Mouse (Mus musculus): ENCODE measurements around the gene Atp6ap1l. TPM values are rescaled to one million over a fixed set of nuclear protein-coding genes. Genes with fewer than 3 reads are reported as not detected.
"Not testable (repeated sequence)": the region's sequence is repeated elsewhere in the genome, so short reads cannot be mapped to it uniquely, and the experiment has no call there.

The Atp6ap1l gene
- polyA plus RNA-seq, 1 experiment from 2014 or later: 0.98 TPM

DNA sequence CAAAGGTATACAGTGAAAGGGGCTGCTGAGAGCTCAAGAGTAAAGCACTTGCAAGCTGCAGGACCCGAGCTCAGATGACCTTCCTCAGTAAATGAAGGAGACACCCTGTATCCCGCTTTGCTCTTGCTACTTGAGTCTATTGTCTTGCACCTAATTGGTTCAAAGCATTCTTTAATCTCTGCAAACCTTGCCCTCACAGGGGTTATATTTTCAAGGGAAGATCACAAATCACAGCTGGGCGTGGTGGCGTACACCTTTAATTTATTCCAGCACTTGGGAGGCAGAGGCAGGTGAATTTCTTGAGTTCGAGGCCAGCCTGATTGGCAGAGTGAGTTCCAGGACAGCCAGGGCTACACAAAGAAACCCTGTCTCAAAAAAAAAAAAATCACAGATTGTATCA lies 20.0 kb upstream of the Atp6ap1l start:
- ATAC-seq (ENCODE audit: low FRiP score): no peak
- 93% methylated on average over 5 of the region's 5 CpGs for WGBS

DNA sequence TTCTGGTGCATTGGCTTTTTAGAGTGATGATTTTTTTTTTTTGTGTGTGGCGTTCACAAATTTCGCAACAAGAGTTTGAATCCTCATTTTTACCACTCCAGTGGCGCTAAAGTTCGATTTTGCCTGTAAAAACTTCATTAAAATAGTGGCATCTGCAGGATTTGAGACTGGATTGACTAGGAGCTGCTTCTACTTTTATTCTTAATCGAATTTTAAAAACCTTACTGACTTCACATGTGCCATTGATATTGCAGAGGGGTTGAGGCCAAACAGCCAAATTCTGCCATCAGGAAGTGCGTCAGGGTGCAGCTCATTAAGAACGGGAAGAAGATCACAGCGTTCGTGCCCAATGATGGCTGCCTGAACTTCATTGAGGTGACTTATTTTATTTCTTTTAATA lies 18.9 kb upstream of the Atp6ap1l start:
- H3K4me1 ChIP-seq (replicated peaks; ENCODE audit: control insufficient read depth, insufficient read depth, low read length): peaks cover 6% of the 10 kb centered on the region; the same call in 1 of the 2 replicates
- H3K36me3 ChIP-seq (replicated peaks; ENCODE audit: control insufficient read depth, insufficient read depth): peaks cover 43% of the 10 kb centered on the region
- no peak for DNase-seq (ENCODE audit: low spot score)
- peak overlapping the region; percentile 81 for H3K9ac ChIP-seq
- WGBS: 53% methylated on average over 9 of the region's 9 CpGs
- H3K4me3 ChIP-seq (replicated peaks; ENCODE audit: low read length): peak overlapping the region; percentile 76
- H3K27me3 ChIP-seq (ENCODE audit: control insufficient read depth, insufficient read depth, low read length): no peaks in the 10 kb centered on the region
- ATAC-seq (ENCODE audit: low FRiP score): no peak
- no peaks in the 10 kb centered on the region for H3K9me3 ChIP-seq (ENCODE audit: control insufficient read depth, low read length)
- H3K4me2 ChIP-seq (replicated peaks): peak overlapping the region; percentile 85
- H3K27ac ChIP-seq: no peak overlapping the region

More for the DNA sequence above, 20.0 kb upstream of the Atp6ap1l start:
- H3K4me3 ChIP-seq (replicated peaks; ENCODE audit: low read length): no peak overlapping the region
- no peaks in the 10 kb centered on the region for H3K27me3 ChIP-seq (ENCODE audit: control insufficient read depth, insufficient read depth, low read length)
- H3K9me3 ChIP-seq (ENCODE audit: control insufficient read depth, low read length): no peaks in the 10 kb centered on the region
- H3K4me1 ChIP-seq (replicated peaks; ENCODE audit: control insufficient read depth, insufficient read depth, low read length): peaks cover 6% of the 10 kb centered on the region; the same call in 1 of the 2 replicates
- H3K27ac ChIP-seq: no peak overlapping the region
- DNase-seq (ENCODE audit: low spot score): no peak
- H3K9ac ChIP-seq: no peak overlapping the region
- H3K4me2 ChIP-seq (replicated peaks): no peak overlapping the region
- H3K36me3 ChIP-seq (replicated peaks; ENCODE audit: control insufficient read depth, insufficient read depth): peaks cover 45% of the 10 kb centered on the region

DNA sequence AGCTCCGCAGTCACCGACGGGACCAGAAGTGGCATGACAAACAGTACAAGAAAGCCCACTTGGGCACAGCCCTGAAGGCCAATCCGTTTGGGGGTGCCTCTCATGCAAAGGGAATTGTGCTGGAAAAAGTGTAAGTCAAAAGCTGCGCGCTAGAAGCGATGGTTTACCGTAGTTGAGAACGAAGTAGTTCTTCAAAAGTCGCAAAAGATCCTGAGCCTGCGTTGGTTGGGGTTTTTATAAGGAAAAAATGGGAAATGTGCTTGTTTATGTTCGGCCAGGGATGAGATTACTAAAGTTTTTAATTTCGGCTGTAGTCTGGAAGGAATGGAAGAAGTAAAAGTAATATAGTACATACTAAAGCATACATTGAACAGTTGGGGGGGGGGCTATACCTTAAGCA lies 18.5 kb upstream of the Atp6ap1l start:
- DNase-seq (ENCODE audit: low spot score); H3K27me3 ChIP-seq (ENCODE audit: control insufficient read depth, insufficient read depth, low read length); H3K4me1 ChIP-seq (replicated peaks; ENCODE audit: control insufficient read depth, insufficient read depth, low read length); H3K9me3 ChIP-seq (ENCODE audit: control insufficient read depth, low read length); ATAC-seq (ENCODE audit: low FRiP score): not testable (repeated sequence)
- Histone ChIP-seq H3K9ac (peak overlapping the region; percentile 81), H3K27ac (peak overlapping the region; percentile 75; the same call in 1 of the 2 replicates), H3K4me2 (replicated peaks) (peak overlapping the region; percentile 85), H3K36me3 (replicated peaks; ENCODE audit: control insufficient read depth, insufficient read depth) (peaks cover 39% of the 10 kb centered on the region), H3K4me3 (replicated peaks; ENCODE audit: low read length) (peak overlapping the region; percentile 76)
- 2% methylated on average over 13 of the region's 13 CpGs for WGBS

DNA sequence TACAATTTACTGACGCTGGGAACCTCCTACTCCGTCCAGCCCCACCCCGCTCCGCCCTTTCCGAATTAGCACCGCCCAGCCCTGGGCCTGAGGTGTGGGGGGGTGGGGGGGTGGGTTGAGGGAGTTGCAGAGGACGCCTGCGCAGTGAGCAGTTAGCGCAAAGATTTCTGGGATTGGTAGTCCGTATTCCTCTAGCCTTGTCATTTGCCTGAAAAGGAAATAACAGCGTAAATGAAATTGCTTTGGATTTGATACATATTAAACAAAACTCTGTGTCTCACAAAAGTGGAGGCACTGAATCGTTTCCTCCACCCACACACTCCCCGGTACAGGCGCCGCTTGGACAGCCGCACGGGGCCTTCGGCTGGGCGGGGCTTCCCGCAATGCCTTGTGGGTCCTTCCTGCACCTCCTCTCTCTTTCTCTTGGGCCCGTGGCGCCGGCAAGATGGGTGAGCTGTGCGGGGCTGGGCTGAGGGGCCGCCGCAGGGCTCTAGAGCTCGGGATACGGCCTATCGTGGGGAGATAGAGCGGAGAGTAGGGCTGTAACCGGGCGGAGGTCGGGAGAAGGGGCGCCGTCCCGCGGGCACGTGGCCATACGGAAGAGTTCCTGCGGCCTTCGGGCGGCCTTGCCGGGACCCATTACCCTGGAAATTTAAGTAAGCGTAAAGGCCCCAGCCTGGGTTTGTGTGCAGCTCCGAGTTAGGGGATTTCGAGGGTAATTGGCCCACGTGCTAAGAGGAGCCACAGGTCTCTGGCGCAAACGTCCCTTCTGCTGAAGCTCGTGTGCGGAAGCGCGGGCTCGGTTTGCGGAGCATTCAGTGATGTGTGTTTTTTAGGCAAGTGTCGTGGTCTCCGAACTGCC lies 17.8 kb upstream of the Atp6ap1l start, which contains the start of gene Rps23:
Gene Rps23, plus strand, starts transcription at position 208 of the 862 bp plus-strand sequence.
- Histone ChIP-seq H3K27me3 (ENCODE audit: control insufficient read depth, insufficient read depth, low read length) (no peaks in the 10 kb centered on the region), H3K27ac (peak within 1 kb of the TSS; percentile 75), H3K4me3 (replicated peaks; ENCODE audit: low read length) (peak within 1 kb of the TSS; percentile 76), H3K4me1 (replicated peaks; ENCODE audit: control insufficient read depth, insufficient read depth, low read length) (peaks cover 6% of the 10 kb centered on the region; the same call in 1 of the 2 replicates), H3K9me3 (ENCODE audit: control insufficient read depth, low read length) (no peaks in the 10 kb centered on the region), H3K9ac (peak within 1 kb of the TSS; percentile 81), H3K4me2 (replicated peaks) (peak within 1 kb of the TSS; percentile 85), H3K36me3 (replicated peaks; ENCODE audit: control insufficient read depth, insufficient read depth) (peaks cover 36% of the 10 kb centered on the region)
- ATAC-seq (ENCODE audit: low FRiP score) (peak; percentile 99), DNase-seq (ENCODE audit: low spot score) (peak; percentile 96)
- under 1% methylated on average over 55 of the region's 57 CpGs for WGBS

DNA sequence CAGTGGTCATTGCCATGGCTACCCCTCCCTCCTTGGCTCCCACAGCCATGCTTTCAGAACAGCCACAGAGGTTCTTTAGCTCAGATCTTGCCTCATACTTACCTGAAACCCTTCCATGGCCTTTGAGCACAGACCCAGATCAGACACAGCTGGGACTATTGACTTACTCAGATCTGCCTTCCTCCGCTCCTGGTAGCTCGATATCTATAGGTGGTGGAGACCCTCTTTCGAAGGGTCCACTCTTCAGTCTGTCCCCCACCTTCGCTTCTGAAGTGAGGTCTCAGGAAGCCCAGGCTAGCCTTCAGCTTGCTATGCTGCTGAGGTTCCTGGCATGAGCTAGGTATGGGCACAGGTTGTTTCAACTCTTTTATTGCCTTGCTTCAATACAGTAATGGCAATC lies 9.6 kb upstream of the Atp6ap1l start:
- WGBS: 95% methylated on average over 4 of the region's 4 CpGs
- no peak overlapping the region for H3K4me2 ChIP-seq (replicated peaks)

DNA sequence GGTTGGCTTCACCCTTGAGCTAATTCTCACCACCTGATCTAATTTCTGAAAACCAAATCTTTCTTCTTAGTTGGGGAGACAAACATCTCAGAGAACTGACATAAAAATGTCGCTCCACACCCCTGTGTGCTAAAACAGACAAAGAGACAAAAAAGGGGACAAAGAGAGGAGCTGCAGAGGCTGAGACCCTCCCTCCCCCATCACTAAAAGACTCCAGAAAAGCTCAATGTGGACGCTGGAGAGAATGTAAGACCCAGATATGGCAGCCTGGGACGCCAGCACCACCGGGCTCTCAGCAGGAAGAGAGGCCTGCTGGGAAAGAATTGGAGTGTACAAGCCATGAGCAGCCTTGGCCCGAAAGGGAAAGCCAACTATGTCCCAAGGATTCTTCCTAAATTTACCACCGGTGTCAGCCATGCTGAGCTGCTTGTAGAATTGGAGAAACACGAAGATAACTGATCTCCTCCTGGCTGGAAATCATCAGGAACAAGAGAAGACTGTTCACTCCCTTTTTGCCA lies 8.6 kb upstream of the Atp6ap1l start:
- DNase-seq (ENCODE audit: low spot score) (no peak), ATAC-seq (ENCODE audit: low FRiP score) (0 out of 2 replicates have a peak, but pooled peaks have one; percentile 19)
- Histone ChIP-seq H3K27me3 (ENCODE audit: control insufficient read depth, insufficient read depth, low read length) (no peaks in the 10 kb centered on the region), H3K9ac (no peak overlapping the region), H3K9me3 (ENCODE audit: control insufficient read depth, low read length) (no peaks in the 10 kb centered on the region), H3K4me1 (replicated peaks; ENCODE audit: control insufficient read depth, insufficient read depth, low read length) (peaks cover 12% of the 10 kb centered on the region; the same call in 1 of the 2 replicates), H3K4me2 (replicated peaks) (peak overlapping the region; percentile 4; the same call in 1 of the 2 replicates), H3K4me3 (replicated peaks; ENCODE audit: low read length) (no peak overlapping the region), H3K36me3 (replicated peaks; ENCODE audit: control insufficient read depth, insufficient read depth) (no peaks in the 10 kb centered on the region), H3K27ac (peak overlapping the region; percentile 73)
- WGBS: 47% methylated on average over 7 of the region's 7 CpGs

More for the DNA sequence above, 9.6 kb upstream of the Atp6ap1l start:
- H3K9me3 ChIP-seq (ENCODE audit: control insufficient read depth, low read length): no peaks in the 10 kb centered on the region
- no peak overlapping the region for H3K9ac ChIP-seq
- no peaks in the 10 kb centered on the region for H3K36me3 ChIP-seq (replicated peaks; ENCODE audit: control insufficient read depth, insufficient read depth)
- H3K4me3 ChIP-seq (replicated peaks; ENCODE audit: low read length): no peak overlapping the region
- 0 out of 2 replicates have a peak overlapping the region, but pooled peaks have one; percentile 32 for H3K27ac ChIP-seq
- DNase-seq (ENCODE audit: low spot score): no peak
- no peaks in the 10 kb centered on the region for H3K27me3 ChIP-seq (ENCODE audit: control insufficient read depth, insufficient read depth, low read length)
- H3K4me1 ChIP-seq (replicated peaks; ENCODE audit: control insufficient read depth, insufficient read depth, low read length): peaks cover 12% of the 10 kb centered on the region; the same call in 1 of the 2 replicates
- no peak for ATAC-seq (ENCODE audit: low FRiP score)

DNA sequence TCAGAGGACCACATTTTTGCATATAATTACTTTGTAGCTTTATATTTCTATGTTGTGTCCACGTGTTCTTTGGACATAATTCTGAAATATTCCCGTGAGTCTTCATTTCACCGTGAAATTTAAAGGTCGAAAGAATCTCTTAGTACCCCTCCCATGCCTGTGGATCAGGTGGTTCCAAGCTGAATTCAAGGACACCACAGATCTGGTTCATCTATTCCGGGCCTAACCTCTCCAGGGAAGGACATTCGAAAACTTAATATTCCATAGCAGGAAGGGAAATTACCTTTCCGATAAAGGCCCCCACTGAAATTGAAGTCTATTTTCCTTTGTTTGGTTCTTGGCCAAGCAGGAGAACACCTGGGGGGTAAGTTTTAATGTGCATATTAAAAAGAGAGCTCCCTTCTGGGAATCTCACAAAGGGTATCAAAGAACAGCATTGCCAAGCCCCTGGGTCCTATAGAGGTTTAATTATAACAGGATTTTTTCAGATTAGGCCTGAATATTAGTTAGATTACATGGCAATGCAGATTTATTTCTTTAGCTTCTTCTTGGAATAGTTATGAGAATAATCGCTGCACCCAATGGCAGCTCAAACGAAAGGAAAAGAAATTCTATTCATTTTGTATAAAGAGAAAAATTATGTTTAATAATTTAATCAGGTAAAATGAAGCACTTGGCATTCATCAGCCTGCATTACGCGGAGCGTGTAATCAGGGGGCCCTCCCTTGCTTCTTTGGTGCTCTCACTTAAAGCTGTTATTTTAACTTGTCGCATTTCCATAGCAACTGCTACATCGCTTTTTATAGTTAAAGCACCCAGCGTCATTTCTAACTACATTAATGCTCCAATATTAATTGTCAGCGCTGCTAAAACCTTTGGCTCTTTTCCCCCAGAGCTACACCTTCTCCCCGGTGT lies 7.9 kb upstream of the Atp6ap1l start:
- 0 out of 2 replicates have a peak overlapping the region, but pooled peaks have one; percentile 4 for H3K4me2 ChIP-seq (replicated peaks)
- H3K4me1 ChIP-seq (replicated peaks; ENCODE audit: control insufficient read depth, insufficient read depth, low read length): peaks cover 12% of the 10 kb centered on the region; the same call in 1 of the 2 replicates
- H3K4me3 ChIP-seq (replicated peaks; ENCODE audit: low read length): no peak overlapping the region
- H3K27ac ChIP-seq: peak overlapping the region; percentile 73
- no peaks in the 10 kb centered on the region for H3K36me3 ChIP-seq (replicated peaks; ENCODE audit: control insufficient read depth, insufficient read depth)
- H3K27me3 ChIP-seq (ENCODE audit: control insufficient read depth, insufficient read depth, low read length): no peaks in the 10 kb centered on the region
- H3K9ac ChIP-seq: no peak overlapping the region
- peak; percentile 64; the same call in 1 of the 2 replicates for ATAC-seq (ENCODE audit: low FRiP score)
- WGBS: 48% methylated on average over 17 of the region's 17 CpGs
- DNase-seq (ENCODE audit: low spot score): peak; percentile 53
- H3K9me3 ChIP-seq (ENCODE audit: control insufficient read depth, low read length): no peaks in the 10 kb centered on the region

DNA sequence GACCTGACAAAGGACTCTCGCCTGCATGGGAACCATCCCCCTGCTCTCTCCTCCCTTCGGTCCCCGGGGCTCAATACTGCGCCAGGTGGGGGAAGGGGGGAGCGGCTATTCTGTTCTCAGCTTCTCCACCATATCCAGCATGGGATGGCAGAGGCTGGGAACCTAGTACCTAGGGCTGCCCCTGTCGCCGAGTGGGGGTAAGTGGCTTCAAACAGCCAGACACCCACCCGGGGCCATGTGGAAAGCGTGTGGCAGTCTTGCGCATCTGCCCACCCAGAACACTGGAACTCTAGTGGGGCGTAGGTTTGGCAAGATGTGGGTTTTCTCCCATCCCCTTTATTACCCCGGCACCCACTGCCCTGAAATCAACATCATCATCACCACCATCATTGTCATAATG lies 2.2 kb upstream of the Atp6ap1l start:
- no peak overlapping the region for H3K27ac ChIP-seq
- DNase-seq (ENCODE audit: low spot score) (no peak), ATAC-seq (ENCODE audit: low FRiP score) (no peak)
- WGBS: 91% methylated on average over 12 of the region's 12 CpGs
- no peaks in the 10 kb centered on the region for H3K4me1 ChIP-seq (replicated peaks; ENCODE audit: control insufficient read depth, insufficient read depth, low read length)
- H3K9me3 ChIP-seq (ENCODE audit: control insufficient read depth, low read length): no peaks in the 10 kb centered on the region
- H3K27me3 ChIP-seq (ENCODE audit: control insufficient read depth, insufficient read depth, low read length): no peaks in the 10 kb centered on the region
- no peaks in the 10 kb centered on the region for H3K36me3 ChIP-seq (replicated peaks; ENCODE audit: control insufficient read depth, insufficient read depth)
- H3K4me2 ChIP-seq (replicated peaks): no peak overlapping the region
- no peak overlapping the region for H3K9ac ChIP-seq
- no peak overlapping the region for H3K4me3 ChIP-seq (replicated peaks; ENCODE audit: low read length)

All from hindbrain, embryonic 14.5 days (tissue).